In the genomic region with DNA sequence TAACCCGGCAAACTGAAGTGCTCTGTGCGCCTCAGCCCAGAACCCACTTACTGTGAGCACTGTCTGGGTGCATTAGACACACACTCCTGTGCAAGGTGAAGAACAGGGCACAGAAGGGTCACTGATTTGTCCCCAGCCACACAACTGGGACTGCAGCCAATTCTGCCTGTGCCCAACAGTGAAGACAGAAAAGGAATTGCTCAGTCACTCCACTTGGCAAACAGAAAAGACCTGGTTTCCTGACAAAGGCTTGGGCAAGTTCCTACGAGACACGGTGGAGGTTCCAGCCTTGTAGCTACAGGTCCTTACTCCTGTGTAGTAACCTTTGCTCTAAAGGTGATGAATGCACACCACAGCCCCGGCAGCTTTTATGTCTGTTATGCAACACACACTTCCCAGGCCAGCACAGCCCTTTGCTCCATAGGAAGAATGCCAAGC, we compare ENCODE assay signal across 8 mouse cellular contexts. TPM values are rescaled to one million over a fixed set of nuclear protein-coding genes. Genes with fewer than 3 reads are reported as not detected.
DNase-seq lines count a peak whose midpoint lies in the region; ATAC-seq and TF ChIP-seq lines count a peak whose summit lies in the region.

No protein-coding gene starts in this region.

- no peaks in the 10 kb centered on the region for H3K9me3 ChIP-seq in embryonic facial prominence, embryonic 14.5 days (ENCODE audit: control insufficient read depth, low read length)
- H3K9me3 ChIP-seq in embryonic facial prominence, embryonic 10.5 days, result no peaks in the 10 kb centered on the region
- no peaks in the 10 kb centered on the region for H3K9me3 ChIP-seq in heart, postnatal 0 days (replicated peaks; ENCODE audit: control insufficient read depth, low read length)
- no peaks in the 10 kb centered on the region for H3K9me3 ChIP-seq in lung, embryonic 14.5 days (ENCODE audit: low read depth, low read length)

- H3K9ac ChIP-seq in embryonic facial prominence, embryonic 14.5 days (ENCODE audit: low read depth, low read length), result no peak overlapping the region
- 0 out of 2 replicates have a peak overlapping the region, but pooled peaks have one; percentile 30 for H3K9ac ChIP-seq in heart, postnatal 0 days (replicated peaks; ENCODE audit: low read depth, low read length)
- no peak overlapping the region for H3K9ac ChIP-seq in lung, embryonic 14.5 days

- no peak overlapping the region for H3K27ac ChIP-seq in embryonic facial prominence, embryonic 14.5 days (replicated peaks; ENCODE audit: low read depth, low read length)
- no peak overlapping the region for H3K27ac ChIP-seq in embryonic facial prominence, embryonic 10.5 days (replicated peaks)
- H3K27ac ChIP-seq in heart, postnatal 0 days (ENCODE audit: low read depth), result peak overlapping the region; percentile 95
- H3K27ac ChIP-seq in lung, embryonic 14.5 days (ENCODE audit: low read depth), result peak overlapping the region; percentile 80

- TF ChIP-seq CTCF in heart, postnatal 0 days (IDR thresholded peaks at IDR 0.05; ENCODE audit: low read depth), result no peak
- TF ChIP-seq CTCF in lung, embryonic 14.5 days (IDR thresholded peaks at IDR 0.05; ENCODE audit: low read depth), result no peak

- no peak overlapping the region for H3K4me2 ChIP-seq in embryonic facial prominence, embryonic 14.5 days (ENCODE audit: low read depth, low read length)
- no peak overlapping the region for H3K4me2 ChIP-seq in heart, postnatal 0 days (ENCODE audit: low read depth, low read length)
- no peak overlapping the region for H3K4me2 ChIP-seq in lung, embryonic 14.5 days

- H3K27me3 ChIP-seq in embryonic facial prominence, embryonic 14.5 days (replicated peaks; ENCODE audit: control insufficient read depth, insufficient read depth, low read length), result no peaks in the 10 kb centered on the region
- H3K27me3 ChIP-seq in embryonic facial prominence, embryonic 10.5 days (replicated peaks; ENCODE audit: low read depth, poor library complexity, severe bottlenecking), result no peaks in the 10 kb centered on the region
- no peaks in the 10 kb centered on the region for H3K27me3 ChIP-seq in heart, postnatal 0 days (ENCODE audit: control insufficient read depth, insufficient read depth, low read length)
- H3K27me3 ChIP-seq in lung, embryonic 14.5 days (ENCODE audit: insufficient read depth, low read length), result no peaks in the 10 kb centered on the region

- peaks cover 15% of the 10 kb centered on the region for H3K36me3 ChIP-seq in embryonic facial prominence, embryonic 14.5 days (ENCODE audit: control insufficient read depth, insufficient read depth, low read length)
- H3K36me3 ChIP-seq in embryonic facial prominence, embryonic 10.5 days (replicated peaks), result no peaks in the 10 kb centered on the region
- H3K36me3 ChIP-seq in heart, postnatal 0 days (replicated peaks; ENCODE audit: control insufficient read depth, insufficient read depth, low read length), result peaks cover 29% of the 10 kb centered on the region; the same call in 1 of the 2 replicates
- 0 out of 2 replicates have a peak, but pooled peaks cover 4% of the 10 kb centered on the region for H3K36me3 ChIP-seq in lung, embryonic 14.5 days (ENCODE audit: insufficient read depth)

- DNase-seq in embryonic facial prominence, embryonic 14.5 days (ENCODE audit: low spot score), result peak; percentile 30
- DNase-seq in embryonic facial prominence, embryonic 10.5 days (ENCODE audit: low spot score), result no peak
- peak; percentile 93 for DNase-seq in adipocyte (ENCODE audit: low spot score)
- DNase-seq in heart, postnatal 0 days (ENCODE audit: low spot score), result peak; percentile 84
- peak; percentile 68 for DNase-seq in lung, embryonic 14.5 days
- DNase-seq in thymus, postnatal 0 days (ENCODE audit: low spot score), result no peak
- no peak for DNase-seq in layer of hippocampus, postnatal 36 days
- DNase-seq in thymus, postnatal 4 days, result no peak

- WGBS in embryonic facial prominence, embryonic 14.5 days, result 81% methylated on average over 5 of the region's 5 CpGs
- WGBS in embryonic facial prominence, embryonic 10.5 days, result 89% methylated on average over 5 of the region's 5 CpGs
- 26% methylated on average over 5 of the region's 5 CpGs for WGBS in heart, postnatal 0 days
- 46% methylated on average over 5 of the region's 5 CpGs for WGBS in lung, embryonic 14.5 days

- H3K4me1 ChIP-seq in embryonic facial prominence, embryonic 14.5 days (ENCODE audit: control insufficient read depth, insufficient read depth, low read length), result no peaks in the 10 kb centered on the region
- no peaks in the 10 kb centered on the region for H3K4me1 ChIP-seq in embryonic facial prominence, embryonic 10.5 days
- peaks cover 31% of the 10 kb centered on the region for H3K4me1 ChIP-seq in heart, postnatal 0 days (ENCODE audit: control insufficient read depth, insufficient read depth)
- H3K4me1 ChIP-seq in lung, embryonic 14.5 days (ENCODE audit: insufficient read depth), result 0 out of 2 replicates have a peak, but pooled peaks cover 3% of the 10 kb centered on the region

- H3K4me3 ChIP-seq in embryonic facial prominence, embryonic 14.5 days (ENCODE audit: low read depth, low read length), result no peak overlapping the region
- no peak overlapping the region for H3K4me3 ChIP-seq in embryonic facial prominence, embryonic 10.5 days
- no peak overlapping the region for H3K4me3 ChIP-seq in heart, postnatal 0 days (ENCODE audit: low read depth, low read length)
- no peak overlapping the region for H3K4me3 ChIP-seq in lung, embryonic 14.5 days (ENCODE audit: low read depth, low read length)

- TF ChIP-seq EP300 in heart, postnatal 0 days (IDR thresholded peaks at IDR 0.05; ENCODE audit: low read depth), result 0 out of 2 replicates have a peak, but pooled peaks have one; percentile 67

- ATAC-seq in embryonic facial prominence, embryonic 14.5 days (ENCODE audit: low read depth), result no peak
- peak; percentile 79 for ATAC-seq in heart, postnatal 0 days (ENCODE audit: insufficient read depth, low read depth)
- peak; percentile 52 for ATAC-seq in lung, embryonic 14.5 days (ENCODE audit: insufficient read depth)

RNA-seq across cellular contexts. Expression of a gene that starts 23.0 kb away (rescaled TPM):
- polyA plus RNA-seq in embryonic facial prominence, embryonic 14.5 days (2014; fragmentation: Nextera tagmentation; extraction: Ambion mirVana), result 2.5 and 2.6 TPM in 2 replicates
- polyA plus RNA-seq in embryonic facial prominence, embryonic 10.5 days (2016; fragmentation: Nextera tagmentation; extraction: Ambion mirVana), result 4.0 and 4.7 TPM in 2 replicates
- total RNA-seq in heart, postnatal 0 days (2014; rRNA removed; ENCODE audit: low replicate concordance), result 3.4 and 4.0 TPM in 2 replicates
- polyA plus RNA-seq in heart, postnatal 0 days (2015; fragmentation: Nextera tagmentation; extraction: Ambion mirVana), result 5.6 and 6.0 TPM in 2 replicates
- 3.0 and 3.5 TPM in 2 replicates for polyA plus RNA-seq in lung, embryonic 14.5 days (2014; fragmentation: Nextera tagmentation; extraction: Ambion mirVana)
- polyA plus RNA-seq in thymus, postnatal 0 days (2015; fragmentation: Nextera tagmentation; extraction: Ambion mirVana), result 1.1 and 1.2 TPM in 2 replicates
- 10 to 100 TPM; 11.1 to 12.1 TPM for total RNA-seq in layer of hippocampus, postnatal 36 days (2021)

RNA-seq across cellular contexts. Expression of a gene that starts 23.2 kb away (rescaled TPM):
- polyA plus RNA-seq in embryonic facial prominence, embryonic 14.5 days (2014; fragmentation: Nextera tagmentation; extraction: Ambion mirVana), result 34.0 and 41.1 TPM in 2 replicates
- 44.8 and 44.9 TPM in 2 replicates for polyA plus RNA-seq in embryonic facial prominence, embryonic 10.5 days (2016; fragmentation: Nextera tagmentation; extraction: Ambion mirVana)
- 271 and 278 TPM in 2 replicates for total RNA-seq in heart, postnatal 0 days (2014; rRNA removed; ENCODE audit: low replicate concordance)
- 102 and 105 TPM in 2 replicates for polyA plus RNA-seq in heart, postnatal 0 days (2015; fragmentation: Nextera tagmentation; extraction: Ambion mirVana)
- 45.8 and 51.1 TPM in 2 replicates for polyA plus RNA-seq in lung, embryonic 14.5 days (2014; fragmentation: Nextera tagmentation; extraction: Ambion mirVana)
- polyA plus RNA-seq in thymus, postnatal 0 days (2015; fragmentation: Nextera tagmentation; extraction: Ambion mirVana), result 30.3 and 36.6 TPM in 2 replicates
- 10 to 100 TPM; 24.6 to 25.3 TPM for total RNA-seq in layer of hippocampus, postnatal 36 days (2021)

RNA-seq across cellular contexts. Expression of a gene that starts 24.2 kb away (rescaled TPM):
- 19.0 and 20.1 TPM in 2 replicates for polyA plus RNA-seq in embryonic facial prominence, embryonic 14.5 days (2014; fragmentation: Nextera tagmentation; extraction: Ambion mirVana)
- polyA plus RNA-seq in embryonic facial prominence, embryonic 10.5 days (2016; fragmentation: Nextera tagmentation; extraction: Ambion mirVana), result 8.1 and 10.0 TPM in 2 replicates
- 37.6 and 59.8 TPM in 2 replicates for total RNA-seq in heart, postnatal 0 days (2014; rRNA removed; ENCODE audit: low replicate concordance)
- polyA plus RNA-seq in heart, postnatal 0 days (2015; fragmentation: Nextera tagmentation; extraction: Ambion mirVana), result 37.5 and 40.5 TPM in 2 replicates
- polyA plus RNA-seq in lung, embryonic 14.5 days (2014; fragmentation: Nextera tagmentation; extraction: Ambion mirVana), result 15.4 and 18.0 TPM in 2 replicates
- polyA plus RNA-seq in thymus, postnatal 0 days (2015; fragmentation: Nextera tagmentation; extraction: Ambion mirVana), result 50.0 and 52.7 TPM in 2 replicates
- total RNA-seq in layer of hippocampus, postnatal 36 days (2021), result 10 to 100 TPM; 22.9 to 25.2 TPM

RNA-seq across cellular contexts. Expression of a gene that starts 24.2 kb away (rescaled TPM):
- polyA plus RNA-seq in embryonic facial prominence, embryonic 14.5 days (2014; fragmentation: Nextera tagmentation; extraction: Ambion mirVana), result 1.5 and 2.1 TPM in 2 replicates
- polyA plus RNA-seq in embryonic facial prominence, embryonic 10.5 days (2016; fragmentation: Nextera tagmentation; extraction: Ambion mirVana), result 0.49 and 0.80 TPM in 2 replicates
- 0.04 TPM in 1 of 2 replicates, not detected in the other for total RNA-seq in heart, postnatal 0 days (2014; rRNA removed; ENCODE audit: low replicate concordance)
- 1.3 and 2.3 TPM in 2 replicates for polyA plus RNA-seq in heart, postnatal 0 days (2015; fragmentation: Nextera tagmentation; extraction: Ambion mirVana)
- polyA plus RNA-seq in lung, embryonic 14.5 days (2014; fragmentation: Nextera tagmentation; extraction: Ambion mirVana), result 0.96 and 1.5 TPM in 2 replicates
- polyA plus RNA-seq in thymus, postnatal 0 days (2015; fragmentation: Nextera tagmentation; extraction: Ambion mirVana), result 1.7 and 2.8 TPM in 2 replicates
- total RNA-seq in layer of hippocampus, postnatal 36 days (2021), result 10 to 100 TPM; 12.4 to 12.5 TPM

RNA-seq across cellular contexts. Expression of a gene that starts 32.3 kb away (rescaled TPM):
- 22.5 and 24.3 TPM in 2 replicates for polyA plus RNA-seq in embryonic facial prominence, embryonic 14.5 days (2014; fragmentation: Nextera tagmentation; extraction: Ambion mirVana)
- polyA plus RNA-seq in embryonic facial prominence, embryonic 10.5 days (2016; fragmentation: Nextera tagmentation; extraction: Ambion mirVana), result 23.3 and 24.6 TPM in 2 replicates
- 9.4 and 14.1 TPM in 2 replicates for total RNA-seq in heart, postnatal 0 days (2014; rRNA removed; ENCODE audit: low replicate concordance)
- 20.9 and 22.1 TPM in 2 replicates for polyA plus RNA-seq in heart, postnatal 0 days (2015; fragmentation: Nextera tagmentation; extraction: Ambion mirVana)
- 21.1 and 22.1 TPM in 2 replicates for polyA plus RNA-seq in lung, embryonic 14.5 days (2014; fragmentation: Nextera tagmentation; extraction: Ambion mirVana)
- polyA plus RNA-seq in thymus, postnatal 0 days (2015; fragmentation: Nextera tagmentation; extraction: Ambion mirVana), result 48.7 and 48.9 TPM in 2 replicates
- 10 to 100 TPM; 13.9 to 14.9 TPM for total RNA-seq in layer of hippocampus, postnatal 36 days (2021)

Comparison
In these comparisons a context has a peak if more than half of its experiments do, and no peak if none do; other contexts are left out.
1. DNase-seq: peak in embryonic facial prominence, embryonic 14.5 days (single experiment), adipocyte (single experiment), heart, postnatal 0 days (single experiment) and lung, embryonic 14.5 days (single experiment); none in embryonic facial prominence, embryonic 10.5 days (single experiment), thymus, postnatal 0 days (single experiment), layer of hippocampus, postnatal 36 days (0 of 2) and thymus, postnatal 4 days (single experiment).
2. H3K27ac ChIP-seq: peak in heart, postnatal 0 days (single experiment) and lung, embryonic 14.5 days (single experiment); none in embryonic facial prominence, embryonic 14.5 days (single experiment) and embryonic facial prominence, embryonic 10.5 days (single experiment).